Mouse (Mus musculus) heart, embryonic 11.5 days (tissue): ENCODE results near the gene Tmem163. TPM values are rescaled to one million over a fixed set of nuclear protein-coding genes. Genes with fewer than 3 reads are reported as not detected.
A peak's percentile ranks its signal among the peaks of the same experiment; 100 is the strongest.

Source experiments
- ATAC-seq: fragments of 200-750 bp; cut with Nextera tagmentation; replicated peaks from 2 replicates; pipeline ENCODE4 v1.8.0; 2017; ENCODE audit warnings: moderate library complexity; ENCODE audit not compliant: insufficient number of reproducible peaks, low FRiP score, low TSS enrichment
- H3K27ac ChIP-seq: fragments of 300-500 bp; sonication (generic); 2 replicates; pipeline ENCODE4 v1.5.1; 2014; ENCODE audit warnings: mild to moderate bottlenecking, low read depth, low read length
- H3K27me3 ChIP-seq: fragments of 300-500 bp; sonication (generic); 2 replicates; pipeline ENCODE4 v1.6.1; 2014; ENCODE audit warnings: mild to moderate bottlenecking, low read length, mixed read lengths; ENCODE audit not compliant: control insufficient read depth, insufficient read depth
- H3K36me3 ChIP-seq: fragments of 300-500 bp; sonication (generic); 2 replicates; pipeline ENCODE4 v1.6.1; 2014; ENCODE audit warnings: mild to moderate bottlenecking, low read length, moderate library complexity, mixed read lengths; ENCODE audit not compliant: control insufficient read depth, insufficient read depth
- H3K4me1 ChIP-seq: fragments of 300-500 bp; sonication (generic); 2 replicates; pipeline ENCODE4 v1.6.1; 2014; ENCODE audit warnings: low read length; ENCODE audit not compliant: control insufficient read depth, insufficient read depth
- H3K4me2 ChIP-seq: fragments of 300-500 bp; sonication (generic); 2 replicates; pipeline ENCODE4 v1.6.1; 2014; ENCODE audit warnings: mild to moderate bottlenecking, moderate library complexity
- H3K4me3 ChIP-seq: fragments of 300-500 bp; sonication (generic); 2 replicates; pipeline ENCODE4 v1.5.1; 2014; ENCODE audit warnings: low read depth, low read length
- H3K9ac ChIP-seq: fragments of 300-500 bp; sonication (generic); 2 replicates; pipeline ENCODE4 v1.6.1; 2014; ENCODE audit warnings: mild to moderate bottlenecking, low read depth, low read length, moderate library complexity
- H3K9me3 ChIP-seq: fragments of 300-500 bp; sonication (generic); replicated peaks from 2 replicates; pipeline ENCODE4 v1.6.1; 2016; ENCODE audit warnings: low read length; ENCODE audit not compliant: control insufficient read depth
- WGBS: fragments of 180-500 bp; shearing (Covaris S2); extraction: QIAGEN DNeasy Blood & Tissue Kit; methylation state at CpG from one replicate; pipeline ENCODE4 v1.1.7; 2014; ENCODE audit not compliant: insufficient replicate concordance; 5-methylcytosine and 5-hydroxymethylcytosine counted together
- polyA plus RNA-seq: library from polyadenylated mRNA; unstranded; fragments of >200 nt; fragmentation: Nextera tagmentation; extraction: Ambion mirVana; gene quantifications from 2 replicates; pipeline ENCODE4 v1.2.1, GENCODE M21; 2014

Tmem163 gene
- polyA plus RNA-seq, 1 experiment from 2014 or later = 30.5 TPM

DNA sequence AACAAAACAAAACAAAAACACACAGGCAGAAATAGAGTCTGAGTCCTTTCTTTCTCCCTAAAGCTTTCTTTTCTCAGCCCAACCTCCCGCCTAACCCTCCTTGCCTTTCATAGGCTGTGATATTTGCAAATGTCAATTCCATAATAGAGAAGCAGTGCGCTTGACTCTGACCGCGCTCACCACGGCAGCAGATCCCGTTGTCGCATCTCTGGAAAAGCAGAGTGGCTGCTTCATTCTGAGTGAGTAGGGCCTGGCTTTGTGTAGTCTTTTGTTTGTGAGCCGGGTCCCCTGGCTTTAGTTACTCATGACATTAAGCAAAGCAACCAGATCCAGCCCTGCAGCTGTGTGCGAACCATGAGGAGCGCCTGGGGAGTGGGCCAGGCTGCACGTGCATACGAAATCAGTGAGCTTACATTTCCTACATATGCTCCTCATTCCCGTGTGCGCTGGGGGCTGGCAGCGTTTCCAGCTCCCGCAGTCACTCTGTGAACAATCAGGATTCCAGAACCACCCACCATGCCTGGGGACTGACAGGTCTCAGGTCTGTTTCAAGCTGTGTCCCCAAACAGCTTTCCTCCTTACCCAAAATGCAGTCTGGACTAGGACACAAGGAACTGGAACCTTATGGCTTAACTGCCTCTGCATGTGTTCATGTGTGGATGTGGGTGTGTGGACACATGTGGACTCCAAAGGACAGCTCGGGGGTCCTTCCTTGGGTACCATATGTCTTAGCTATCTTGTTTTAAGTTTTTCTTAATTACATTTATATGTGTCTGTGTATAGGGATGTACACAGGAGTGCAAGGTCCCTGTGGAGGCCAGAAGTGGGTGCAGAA lies 141.9 kb downstream of the Tmem163 start:
- no peaks in the 10 kb centered on the region for H3K27me3 ChIP-seq
- H3K9ac ChIP-seq = no peak overlapping the region
- WGBS = 40% methylated on average over 17 of the region's 17 CpGs
- no peak for ATAC-seq
- H3K4me3 ChIP-seq = no peak overlapping the region
- H3K4me2 ChIP-seq = peak overlapping the region; percentile 1; the same call in 1 of the 2 replicates
- H3K9me3 ChIP-seq = no peaks in the 10 kb centered on the region
- H3K4me1 ChIP-seq = peaks cover 9% of the 10 kb centered on the region; the same call in 1 of the 2 replicates
- H3K36me3 ChIP-seq = no peaks in the 10 kb centered on the region
- H3K27ac ChIP-seq = no peak overlapping the region

DNA sequence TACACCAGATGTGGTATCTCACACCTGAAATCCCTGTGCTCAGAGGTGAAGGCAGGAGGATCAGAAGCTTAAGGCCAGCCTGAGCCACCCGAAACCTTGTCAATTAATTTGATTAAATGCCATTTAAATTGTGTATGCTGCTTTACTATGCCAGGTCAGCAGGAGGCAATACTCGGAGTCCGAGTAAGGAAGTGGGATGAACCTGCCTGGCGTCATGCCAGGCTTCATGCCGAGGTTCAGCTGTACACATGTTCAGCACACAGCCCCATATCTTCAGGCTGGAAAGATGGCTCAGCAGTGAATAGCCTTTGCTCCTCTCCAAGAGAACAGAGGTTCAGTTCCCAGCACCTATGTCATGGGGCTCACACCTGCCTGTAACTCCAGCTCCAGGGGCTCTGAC lies 142.9 kb downstream of the Tmem163 start:
- Histone ChIP-seq H3K4me2 (no peak overlapping the region), H3K9ac (no peak overlapping the region), H3K36me3 (no peaks in the 10 kb centered on the region), H3K9me3 (no peaks in the 10 kb centered on the region), H3K27ac (no peak overlapping the region), H3K27me3 (no peaks in the 10 kb centered on the region), H3K4me3 (no peak overlapping the region), H3K4me1 (peaks cover 9% of the 10 kb centered on the region; the same call in 1 of the 2 replicates)
- WGBS = 61% methylated on average over 5 of the region's 5 CpGs
- ATAC-seq = no peak

DNA sequence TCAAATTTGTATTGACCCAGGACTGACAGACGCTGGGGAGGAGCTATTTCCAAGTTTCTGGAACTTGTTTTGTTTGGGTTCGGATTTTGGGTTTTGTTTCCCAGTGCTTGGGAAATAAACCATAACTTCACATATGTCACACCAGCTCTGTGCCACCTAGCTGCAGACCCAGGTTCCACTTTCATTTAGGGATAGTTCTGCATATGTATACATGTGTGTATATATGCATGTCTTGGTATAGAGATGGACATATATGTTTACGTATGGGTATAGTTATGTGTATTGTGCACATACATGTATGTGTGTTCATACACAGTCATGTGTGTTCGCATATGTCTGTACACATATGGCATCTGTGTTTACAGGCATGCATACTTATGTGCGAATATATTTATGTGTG lies 147.6 kb downstream of the Tmem163 start:
- ATAC-seq = no peak
- Histone ChIP-seq H3K27ac (no peak overlapping the region), H3K4me1 (peaks cover 3% of the 10 kb centered on the region; the same call in 1 of the 2 replicates), H3K4me2 (no peak overlapping the region), H3K9me3 (no peaks in the 10 kb centered on the region), H3K9ac (no peak overlapping the region), H3K36me3 (no peaks in the 10 kb centered on the region), H3K4me3 (no peak overlapping the region), H3K27me3 (no peaks in the 10 kb centered on the region)
- 73% methylated on average over 5 of the region's 5 CpGs for WGBS

DNA sequence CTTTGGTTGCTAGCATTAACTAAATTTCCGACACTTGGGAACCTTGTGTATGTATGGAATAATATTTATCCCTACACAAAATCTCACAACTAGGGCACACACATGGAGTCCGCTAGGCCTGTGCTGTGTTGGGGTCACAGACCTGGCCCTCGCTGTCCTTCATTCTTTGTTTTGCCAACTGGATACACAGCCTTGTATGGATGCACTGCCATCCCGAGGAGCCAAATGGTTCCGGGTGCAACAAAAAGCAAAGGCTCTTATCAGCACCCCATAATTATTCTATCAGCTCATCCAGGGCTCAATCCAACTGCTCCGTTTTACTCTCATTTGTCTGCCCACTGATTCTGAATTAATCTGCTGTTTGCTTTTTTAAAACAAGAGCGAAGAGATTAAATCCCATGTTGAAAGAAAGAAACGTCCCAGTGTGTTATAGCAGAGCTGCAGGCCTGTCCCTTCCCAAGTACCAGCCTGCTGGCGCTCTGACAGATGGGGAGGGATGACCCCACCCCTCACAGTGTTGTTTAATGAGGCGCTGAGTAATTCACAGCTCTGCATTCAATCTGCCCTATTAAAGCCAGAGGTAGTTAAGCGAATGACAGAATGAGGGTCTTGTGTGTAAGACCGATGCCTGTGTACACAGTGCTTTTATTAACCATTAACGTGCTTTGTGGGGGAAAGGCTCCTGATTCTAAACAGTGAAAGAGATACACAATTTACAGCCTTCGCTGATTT lies 148.3 kb downstream of the Tmem163 start:
- Histone ChIP-seq H3K9me3 (no peaks in the 10 kb centered on the region), H3K4me3 (no peak overlapping the region), H3K4me2 (no peak overlapping the region), H3K36me3 (no peaks in the 10 kb centered on the region), H3K4me1 (no peaks in the 10 kb centered on the region), H3K27me3 (no peaks in the 10 kb centered on the region), H3K9ac (no peak overlapping the region), H3K27ac (no peak overlapping the region)
- ATAC-seq = no peak
- WGBS = 45% methylated on average over 14 of the region's 14 CpGs

DNA sequence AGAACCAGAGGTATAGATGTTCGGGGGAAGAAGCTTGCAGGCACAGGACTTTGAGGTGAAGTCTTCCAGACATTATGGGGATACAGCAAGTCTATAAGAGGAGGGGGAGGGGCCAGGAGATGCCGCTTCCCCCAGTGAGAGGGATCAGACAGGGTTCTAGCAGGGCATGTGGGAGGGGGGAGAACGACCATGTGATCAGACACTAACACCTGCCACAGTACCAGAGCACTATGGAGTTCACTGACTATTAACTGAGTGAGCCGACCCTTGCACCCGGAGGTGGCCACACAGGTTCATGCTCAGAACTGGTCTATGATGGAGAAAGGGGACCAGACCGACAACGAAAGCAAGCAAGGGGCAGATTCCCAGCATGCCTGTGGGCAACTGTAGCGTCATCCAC lies 156.0 kb downstream of the Tmem163 start:
- ATAC-seq = no peak
- H3K9me3 ChIP-seq = no peaks in the 10 kb centered on the region
- H3K36me3 ChIP-seq = no peaks in the 10 kb centered on the region
- H3K9ac ChIP-seq = no peak overlapping the region
- H3K4me3 ChIP-seq = no peak overlapping the region
- 59% methylated on average over 8 of the region's 8 CpGs for whole genome bisulfite sequencing
- no peaks in the 10 kb centered on the region for H3K27me3 ChIP-seq
- H3K27ac ChIP-seq = no peak overlapping the region; the same call in 1 of the 2 replicates
- peaks cover 8% of the 10 kb centered on the region; the same call in 1 of the 2 replicates for H3K4me1 ChIP-seq
- no peak overlapping the region for H3K4me2 ChIP-seq

DNA sequence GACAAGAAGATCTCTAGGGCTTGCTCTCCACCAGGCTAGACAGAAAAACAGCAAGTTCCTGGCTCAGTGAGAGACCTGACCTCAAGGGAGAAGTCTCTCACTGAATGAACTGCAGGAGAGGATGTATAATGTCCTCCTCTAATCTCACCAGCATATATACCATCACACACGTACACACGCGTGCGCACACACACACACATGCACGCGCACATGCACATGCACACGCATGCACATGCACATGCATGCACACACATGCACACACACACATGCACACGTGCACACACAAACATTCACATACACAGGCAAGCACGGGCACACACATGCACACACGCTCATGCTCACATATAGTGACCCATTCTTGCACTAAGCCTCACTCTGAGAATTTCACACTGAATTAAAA lies 164.5 kb downstream of the Tmem163 start:
- 92% methylated on average over 10 of the region's 10 CpGs for WGBS
- Histone ChIP-seq H3K27ac (no peak overlapping the region), H3K4me1 (peaks cover 9% of the 10 kb centered on the region; the same call in 1 of the 2 replicates), H3K4me3 (no peak overlapping the region), H3K4me2 (no peak overlapping the region), H3K27me3 (no peaks in the 10 kb centered on the region), H3K9ac (no peak overlapping the region), H3K9me3 (peaks cover 5% of the 10 kb centered on the region; the same call in 1 of the 2 replicates), H3K36me3 (no peaks in the 10 kb centered on the region)
- ATAC-seq = no peak

DNA sequence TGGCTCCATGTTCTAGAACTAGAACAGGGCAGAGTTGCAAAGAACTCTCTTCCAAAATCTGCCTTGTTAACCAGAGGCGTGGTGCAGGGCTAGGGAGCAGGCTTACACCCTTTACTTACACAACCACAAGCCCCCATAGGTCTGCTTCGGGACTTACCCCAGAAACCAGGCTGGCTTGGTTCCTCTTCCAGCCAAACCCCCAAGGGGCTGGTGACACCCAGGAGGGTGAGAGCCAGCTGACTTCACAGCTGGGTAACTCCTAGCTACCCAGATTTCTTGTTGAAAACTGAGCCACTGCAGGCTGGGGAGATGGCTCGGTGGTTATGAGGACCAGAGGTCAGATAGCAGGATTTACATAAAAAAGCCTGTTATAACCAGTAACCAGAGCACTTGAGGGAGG lies 164.9 kb downstream of the Tmem163 start:
- H3K4me3 ChIP-seq = no peak overlapping the region
- H3K36me3 ChIP-seq = no peaks in the 10 kb centered on the region
- no peak overlapping the region for H3K27ac ChIP-seq
- 74% methylated on average over 3 of the region's 3 CpGs for WGBS
- no peak for ATAC-seq
- H3K4me2 ChIP-seq = no peak overlapping the region
- peaks cover 9% of the 10 kb centered on the region; the same call in 1 of the 2 replicates for H3K4me1 ChIP-seq
- no peaks in the 10 kb centered on the region for H3K27me3 ChIP-seq
- H3K9me3 ChIP-seq = peaks cover 5% of the 10 kb centered on the region; the same call in 1 of the 2 replicates
- H3K9ac ChIP-seq = no peak overlapping the region

DNA sequence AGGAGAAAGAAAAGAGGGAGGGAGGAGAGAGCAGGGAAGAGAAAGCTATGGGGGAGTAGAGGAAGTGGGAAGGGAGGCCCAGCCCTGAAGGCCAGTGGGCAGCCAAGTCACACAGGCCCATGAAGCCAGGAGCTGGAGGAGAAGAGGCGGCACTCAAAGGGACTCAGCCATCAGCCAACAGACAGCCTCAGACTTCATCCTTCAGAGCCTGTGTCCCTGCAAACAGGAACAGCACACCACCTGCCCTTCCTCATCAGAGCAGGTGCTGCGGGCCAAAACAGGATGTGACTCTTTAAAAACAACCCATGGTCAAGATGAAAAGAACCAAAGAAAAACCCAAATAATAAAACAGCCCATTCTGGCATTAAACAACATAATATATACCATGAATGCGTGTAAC lies 165.7 kb downstream of the Tmem163 start:
- no peak overlapping the region for H3K27ac ChIP-seq
- peaks cover 5% of the 10 kb centered on the region; the same call in 1 of the 2 replicates for H3K9me3 ChIP-seq
- 91% methylated on average over 3 of the region's 3 CpGs for WGBS
- no peak overlapping the region for H3K4me3 ChIP-seq
- ATAC-seq = no peak
- no peaks in the 10 kb centered on the region for H3K36me3 ChIP-seq
- no peaks in the 10 kb centered on the region for H3K27me3 ChIP-seq
- peaks cover 9% of the 10 kb centered on the region; the same call in 1 of the 2 replicates for H3K4me1 ChIP-seq
- no peak overlapping the region for H3K4me2 ChIP-seq
- no peak overlapping the region for H3K9ac ChIP-seq
